Mouse (Mus musculus) lung, embryonic 16.5 days (tissue): ENCODE data around the gene Cadm3. TPM values are rescaled to one million over a fixed set of nuclear protein-coding genes. Genes with fewer than 3 reads are reported as not detected.

Experiments used
- ATAC-seq: fragments of 200-750 bp; cut with Nextera tagmentation; 2 replicates; pipeline ENCODE4 v1.8.0; 2017; ENCODE audit warnings: low read depth, mild to moderate bottlenecking, moderate library complexity
- H3K27ac ChIP-seq: fragments of 300-500 bp; sonication (generic); 2 replicates; pipeline ENCODE4 v1.5.1; 2014; ENCODE audit warnings: mild to moderate bottlenecking, control low read depth, low read length
- H3K27me3 ChIP-seq: fragments of 300-500 bp; sonication (generic); 2 replicates; pipeline ENCODE4 v1.6.1; 2014; ENCODE audit warnings: low read depth, low read length, mixed read lengths; ENCODE audit not compliant: control insufficient read depth, insufficient read depth
- H3K36me3 ChIP-seq: fragments of 300-500 bp; sonication (generic); 2 replicates; pipeline ENCODE4 v1.6.1; 2014; ENCODE audit warnings: low read length; ENCODE audit not compliant: control insufficient read depth, insufficient read depth
- H3K4me1 ChIP-seq: fragments of 300-500 bp; sonication (generic); replicated peaks from 2 replicates; pipeline ENCODE4 v1.6.1; 2014; ENCODE audit warnings: low read length, mixed read lengths; ENCODE audit not compliant: control insufficient read depth, insufficient read depth
- H3K4me2 ChIP-seq: fragments of 300-500 bp; sonication (generic); 2 replicates; pipeline ENCODE4 v1.6.1; 2014; ENCODE audit warnings: low read depth, low read length, control low read depth
- H3K4me3 ChIP-seq: fragments of 300-500 bp; sonication (generic); 2 replicates; pipeline ENCODE4 v1.5.1; 2014; ENCODE audit warnings: mild to moderate bottlenecking, low read length, control low read depth
- H3K9ac ChIP-seq: fragments of 300-500 bp; sonication (generic); 2 replicates; pipeline ENCODE4 v1.6.1; 2014; ENCODE audit warnings: low read length, control low read depth
- H3K9me3 ChIP-seq: fragments of 300-500 bp; sonication (generic); 2 replicates; pipeline ENCODE4 v1.6.1; 2016; ENCODE audit warnings: low read length; ENCODE audit not compliant: control insufficient read depth
- WGBS: fragments of 180-500 bp; shearing (Covaris S2); extraction: QIAGEN DNeasy Blood & Tissue Kit; methylation state at CpG from one replicate; pipeline ENCODE4 v1.1.7; 2014; 5-methylcytosine and 5-hydroxymethylcytosine counted together
- polyA plus RNA-seq: library from polyadenylated mRNA; unstranded; fragments of >200 nt; fragmentation: Nextera tagmentation; extraction: Ambion mirVana; gene quantifications from 2 replicates; pipeline ENCODE4 v1.2.1, GENCODE M21; 2015

Cadm3 gene
- polyA plus RNA-seq, 1 experiment from 2014 or later = 0.87 TPM

DNA sequence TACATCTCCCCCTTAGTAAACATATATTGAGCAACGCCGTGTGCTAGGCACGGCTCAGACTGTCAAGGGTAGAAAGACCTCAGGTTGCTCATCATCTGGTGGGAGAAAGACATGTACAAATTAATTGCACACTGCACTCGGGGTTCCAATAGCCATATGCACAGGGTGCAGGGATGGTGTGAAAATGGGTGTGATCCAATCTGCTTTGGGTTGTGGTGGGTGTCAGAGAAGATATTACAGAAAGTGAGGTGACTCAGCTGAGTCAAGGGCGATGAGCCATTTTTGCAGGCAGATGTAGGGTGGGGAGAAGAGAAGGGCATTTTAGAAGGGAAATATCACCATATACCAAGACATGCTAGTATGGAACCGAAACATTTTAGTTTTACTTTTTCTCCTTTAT, 13.9 kb upstream of the Cadm3 start:
- 79% methylated on average over 6 of the region's 6 CpGs for WGBS
- no peak overlapping the region for H3K4me2 ChIP-seq
- H3K36me3 ChIP-seq = no peaks in the 10 kb centered on the region
- no peaks in the 10 kb centered on the region for H3K4me1 ChIP-seq
- H3K27ac ChIP-seq = no peak overlapping the region
- H3K9me3 ChIP-seq = no peaks in the 10 kb centered on the region
- H3K9ac ChIP-seq = no peak overlapping the region
- no peak overlapping the region for H3K4me3 ChIP-seq
- ATAC-seq = no peak
- H3K27me3 ChIP-seq = no peaks in the 10 kb centered on the region

DNA sequence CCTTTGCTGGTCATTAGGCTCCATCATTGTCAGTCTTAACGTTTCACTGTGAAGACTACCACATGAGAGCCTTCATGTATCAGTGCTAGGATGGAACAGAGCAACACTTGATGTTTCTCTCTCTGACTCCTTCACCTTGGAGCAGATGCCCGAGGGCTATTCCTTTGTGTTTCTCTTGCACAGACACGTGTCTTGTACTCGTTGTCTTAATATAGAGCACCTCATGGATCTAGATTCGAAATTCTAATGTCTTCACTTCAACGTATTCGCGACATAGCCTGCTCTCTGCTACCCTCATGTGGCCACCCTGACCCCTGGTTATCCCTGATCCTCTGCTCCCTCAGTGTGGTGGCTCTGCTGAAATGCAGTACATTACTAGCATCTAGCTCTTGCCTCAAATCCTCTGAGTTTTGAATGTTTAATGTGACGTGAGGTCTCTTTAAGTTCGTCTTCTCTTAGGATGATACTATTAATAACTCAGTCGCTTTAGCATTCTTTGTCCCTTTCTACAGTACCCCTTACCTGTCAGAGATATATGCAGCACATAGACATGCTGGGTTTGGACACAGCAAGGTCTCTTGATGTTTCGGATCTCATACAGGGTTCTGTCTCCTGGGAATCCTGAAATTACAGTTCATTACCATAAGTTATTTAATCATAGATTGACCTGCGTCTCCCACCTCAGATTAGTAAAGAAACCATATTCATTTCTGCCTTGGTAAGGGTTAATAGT, 10.1 kb upstream of the Cadm3 start:
- ATAC-seq = no peak
- Histone ChIP-seq H3K9ac (no peak overlapping the region), H3K4me2 (no peak overlapping the region), H3K9me3 (no peaks in the 10 kb centered on the region), H3K27me3 (no peaks in the 10 kb centered on the region), H3K4me3 (no peak overlapping the region), H3K4me1 (no peaks in the 10 kb centered on the region), H3K36me3 (no peaks in the 10 kb centered on the region), H3K27ac (no peak overlapping the region)
- WGBS = 27% methylated on average over 13 of the region's 13 CpGs

DNA sequence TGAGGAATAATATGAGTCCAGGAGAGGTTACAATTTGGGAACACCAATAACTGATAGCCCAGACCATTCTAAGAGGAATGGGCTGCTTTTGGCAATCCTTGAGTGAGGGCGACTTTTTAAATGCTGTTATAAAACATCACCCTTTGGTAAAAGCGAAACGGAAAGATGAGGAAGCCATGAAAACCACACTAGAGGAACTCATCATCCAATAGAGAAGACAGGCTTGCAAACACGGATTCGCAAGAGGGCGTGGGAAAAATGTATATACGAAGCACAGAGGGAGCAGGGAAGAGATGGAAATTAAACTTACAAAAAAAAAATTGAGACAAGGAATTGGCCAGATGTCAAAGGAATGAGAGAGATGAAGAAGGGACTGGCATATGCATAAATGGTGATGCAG, 6.5 kb upstream of the Cadm3 start:
- H3K9ac ChIP-seq = no peak overlapping the region
- no peaks in the 10 kb centered on the region for H3K36me3 ChIP-seq
- no peak overlapping the region for H3K4me3 ChIP-seq
- no peak for ATAC-seq
- H3K4me1 ChIP-seq = no peaks in the 10 kb centered on the region
- H3K27me3 ChIP-seq = peaks cover 3% of the 10 kb centered on the region; the same call in 1 of the 2 replicates
- no peak overlapping the region for H3K27ac ChIP-seq
- H3K4me2 ChIP-seq = no peak overlapping the region
- no peaks in the 10 kb centered on the region for H3K9me3 ChIP-seq
- 73% methylated on average over 7 of the region's 7 CpGs for WGBS

DNA sequence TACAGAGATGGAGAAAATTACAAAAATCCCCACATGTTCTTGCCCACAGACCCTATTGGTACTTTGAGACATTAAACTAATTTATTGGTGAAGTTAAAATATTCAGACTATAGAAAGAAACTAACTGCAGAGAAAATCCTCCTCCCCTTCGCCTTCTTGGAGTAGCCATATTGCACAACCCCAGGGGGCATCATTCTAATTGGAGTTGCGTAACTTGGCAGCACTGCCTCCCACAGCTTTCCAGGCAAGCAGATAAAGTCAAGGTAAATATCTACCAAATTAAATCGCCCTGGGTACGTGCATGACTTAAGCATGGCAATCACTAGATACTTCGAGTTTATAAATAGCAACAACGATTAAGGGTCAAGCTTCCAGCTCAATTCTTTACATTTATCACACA, 4.1 kb upstream of the Cadm3 start:
- no peak overlapping the region for H3K27ac ChIP-seq
- WGBS = 74% methylated on average over 6 of the region's 6 CpGs
- no peaks in the 10 kb centered on the region for H3K9me3 ChIP-seq
- H3K4me3 ChIP-seq = no peak overlapping the region
- ATAC-seq = no peak
- H3K36me3 ChIP-seq = no peaks in the 10 kb centered on the region
- H3K9ac ChIP-seq = no peak overlapping the region
- H3K27me3 ChIP-seq = peaks cover 17% of the 10 kb centered on the region
- no peak overlapping the region for H3K4me2 ChIP-seq
- H3K4me1 ChIP-seq = peaks cover 7% of the 10 kb centered on the region

DNA sequence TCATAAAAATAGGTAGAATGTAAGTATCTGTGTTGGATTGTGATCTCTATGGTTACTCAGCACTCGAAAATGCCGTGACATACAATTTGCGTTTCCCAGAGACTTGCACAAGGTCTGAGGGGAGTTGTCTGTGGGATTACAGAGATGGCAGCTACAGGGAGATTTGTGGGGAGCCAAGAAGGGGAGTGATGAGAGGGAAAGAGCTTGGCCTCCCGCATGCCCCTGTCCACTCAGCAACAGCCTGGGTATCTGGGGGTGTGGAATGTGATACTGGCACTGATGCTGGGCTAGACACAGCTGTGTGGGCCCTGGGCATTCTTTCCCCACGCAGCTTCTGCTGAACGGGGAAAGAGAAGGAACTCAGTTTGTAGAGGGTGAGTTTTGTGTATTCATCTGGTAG, 3.0 kb upstream of the Cadm3 start:
- no peak overlapping the region for H3K4me2 ChIP-seq
- H3K9me3 ChIP-seq = no peaks in the 10 kb centered on the region
- WGBS = 60% methylated on average over 6 of the region's 6 CpGs
- no peak overlapping the region for H3K4me3 ChIP-seq
- peaks cover 8% of the 10 kb centered on the region for H3K4me1 ChIP-seq
- peaks cover 24% of the 10 kb centered on the region for H3K27me3 ChIP-seq
- no peaks in the 10 kb centered on the region for H3K36me3 ChIP-seq
- H3K27ac ChIP-seq = no peak overlapping the region
- ATAC-seq = no peak
- no peak overlapping the region for H3K9ac ChIP-seq

DNA sequence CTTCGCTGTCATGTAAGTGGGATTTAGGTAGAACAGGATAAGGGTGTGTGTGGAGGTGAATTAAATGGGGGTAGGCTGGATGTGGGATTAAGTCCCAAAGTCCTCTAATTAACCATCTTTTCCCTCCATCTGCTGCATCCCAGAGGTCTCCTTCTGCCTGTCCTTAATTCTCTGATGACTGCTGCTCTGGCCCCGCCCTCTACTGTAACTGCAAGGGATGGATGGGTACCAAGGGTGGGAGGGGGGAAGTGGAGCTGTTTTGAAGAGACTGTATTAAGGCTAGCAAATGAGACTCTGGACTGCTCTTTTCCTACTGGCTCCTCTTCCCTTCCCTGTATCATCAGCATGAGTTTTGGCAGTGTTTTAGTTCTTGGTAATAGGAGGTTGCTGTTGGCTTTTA, 2.1 kb upstream of the Cadm3 start:
- WGBS = 68% methylated on average over 2 of the region's 2 CpGs
- peaks cover 8% of the 10 kb centered on the region for H3K4me1 ChIP-seq
- H3K4me3 ChIP-seq = no peak overlapping the region
- H3K9ac ChIP-seq = no peak overlapping the region
- no peaks in the 10 kb centered on the region for H3K36me3 ChIP-seq
- no peaks in the 10 kb centered on the region for H3K9me3 ChIP-seq
- no peak overlapping the region for H3K27ac ChIP-seq
- H3K27me3 ChIP-seq = peaks cover 26% of the 10 kb centered on the region
- H3K4me2 ChIP-seq = no peak overlapping the region
- ATAC-seq = no peak

DNA sequence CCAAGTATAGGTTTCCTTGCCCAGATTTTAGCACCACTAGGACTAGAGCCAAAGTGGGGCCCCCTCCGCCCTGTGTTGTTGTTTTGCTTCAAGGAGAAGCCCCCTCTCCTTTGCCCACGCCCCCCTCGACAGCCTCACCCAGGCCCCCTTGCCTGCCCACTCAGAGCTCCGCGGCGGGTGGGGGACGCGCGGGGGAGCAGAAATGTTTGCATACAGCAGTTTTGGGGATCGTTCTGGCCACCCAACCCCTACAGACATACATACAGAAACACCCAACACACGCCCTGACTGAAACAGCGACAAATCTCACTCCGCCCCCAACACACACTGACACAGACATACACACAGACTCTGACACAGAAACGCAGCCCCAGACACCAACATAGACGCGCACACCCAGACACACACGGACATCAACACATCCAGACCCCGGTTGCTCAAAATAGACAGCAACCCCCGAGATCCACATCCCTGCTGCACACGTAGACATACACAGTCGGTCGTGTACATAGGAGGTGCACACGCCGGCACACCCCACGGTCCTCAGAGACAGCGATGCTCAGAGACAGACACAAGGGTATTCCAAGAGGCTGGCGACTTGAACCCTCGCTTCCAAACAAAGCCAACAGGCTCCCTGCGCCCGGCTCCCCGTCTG, 667 bp downstream of the Cadm3 start:
- Histone ChIP-seq H3K4me2 (peak overlapping the region; percentile 78), H3K36me3 (no peaks in the 10 kb centered on the region), H3K9ac (peak overlapping the region; percentile 45), H3K4me1 (peaks cover 8% of the 10 kb centered on the region), H3K27ac (no peak overlapping the region), H3K4me3 (peak overlapping the region; percentile 50), H3K27me3 (peaks cover 26% of the 10 kb centered on the region), H3K9me3 (no peaks in the 10 kb centered on the region)
- under 1% methylated on average over 31 of the region's 31 CpGs for WGBS
- peak; percentile 39; the same call in 1 of the 2 replicates for ATAC-seq

DNA sequence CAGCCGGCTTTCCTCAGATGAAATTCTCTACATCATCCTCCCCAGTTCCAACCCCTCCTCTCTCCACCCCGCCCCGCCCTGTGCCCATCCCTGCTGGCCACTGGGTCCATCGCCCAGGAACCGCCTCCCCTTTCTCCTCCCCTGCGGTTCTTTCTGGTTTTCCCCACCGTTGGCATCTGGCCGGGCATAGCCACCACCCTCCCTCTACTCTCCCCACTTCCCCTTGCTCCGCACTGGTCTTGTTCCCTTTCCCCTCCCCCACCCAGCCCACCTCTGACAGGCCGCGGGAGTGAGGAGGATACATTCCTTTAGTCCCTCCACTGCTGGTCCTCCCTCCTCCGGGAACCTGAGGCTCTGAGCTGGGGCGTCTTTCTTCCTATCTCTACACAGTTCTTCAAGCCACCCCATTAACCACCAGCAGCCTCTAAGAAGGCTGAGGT, 1.5 kb downstream of the Cadm3 start:
- Histone ChIP-seq H3K9ac (no peak overlapping the region), H3K27ac (no peak overlapping the region), H3K27me3 (peaks cover 26% of the 10 kb centered on the region), H3K36me3 (no peaks in the 10 kb centered on the region), H3K4me3 (no peak overlapping the region), H3K9me3 (no peaks in the 10 kb centered on the region), H3K4me2 (peak overlapping the region; percentile 78; the same call in 1 of the 2 replicates), H3K4me1 (peaks cover 8% of the 10 kb centered on the region)
- WGBS = under 1% methylated on average over 13 of the region's 13 CpGs
- ATAC-seq = peak; percentile 24; the same call in 1 of the 2 replicates

DNA sequence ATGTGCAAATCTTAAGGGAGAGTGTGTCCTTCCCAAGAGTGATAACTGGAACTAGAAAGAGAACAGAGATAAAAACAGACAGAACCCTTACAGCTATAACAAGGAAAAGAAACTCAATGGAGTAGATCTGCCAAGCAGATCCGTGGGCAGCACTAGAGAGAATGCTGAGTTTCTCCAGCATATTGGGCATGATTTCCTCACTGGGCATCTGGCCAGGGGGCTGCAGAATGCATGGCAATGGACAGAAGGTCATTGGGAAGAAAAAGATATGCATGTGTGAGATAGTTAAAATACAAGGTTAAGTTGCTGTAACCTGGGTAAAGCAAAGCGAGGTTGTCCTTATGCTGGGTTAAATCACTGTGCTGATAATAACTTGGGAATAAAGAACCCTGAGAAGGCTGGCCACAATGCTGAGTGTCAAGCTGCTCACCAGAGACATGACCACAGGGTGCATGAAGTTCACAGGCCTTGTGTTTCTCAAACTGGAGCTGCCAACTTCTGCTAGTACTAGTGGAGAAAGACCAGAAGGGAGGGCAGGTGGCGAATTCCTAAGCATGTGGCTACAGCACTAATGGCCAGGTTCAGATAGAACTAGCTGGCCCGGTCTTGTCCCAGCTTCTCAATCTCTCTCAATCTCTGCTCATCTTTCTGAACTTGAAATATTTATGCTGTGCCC, 3.2 kb downstream of the Cadm3 start:
- Histone ChIP-seq H3K27ac (no peak overlapping the region), H3K9ac (no peak overlapping the region), H3K9me3 (no peaks in the 10 kb centered on the region), H3K4me1 (peaks cover 8% of the 10 kb centered on the region), H3K36me3 (no peaks in the 10 kb centered on the region), H3K4me3 (no peak overlapping the region), H3K4me2 (no peak overlapping the region), H3K27me3 (peaks cover 23% of the 10 kb centered on the region)
- WGBS = 78% methylated on average over 4 of the region's 4 CpGs
- no peak for ATAC-seq
